Mouse (Mus musculus): ENCODE data around the gene Raet1e. TPM values are rescaled to one million over a fixed set of nuclear protein-coding genes. Genes with fewer than 3 reads are reported as not detected.

Gene Raet1e
- 1.2 TPM for polyA plus RNA-seq (2014; fragmentation: Illumina TruSeq; extraction: RNeasy Lipid Tissue Mini Kit (QIAGEN cat#74804); ENCODE audit: low replicate concordance)

DNA sequence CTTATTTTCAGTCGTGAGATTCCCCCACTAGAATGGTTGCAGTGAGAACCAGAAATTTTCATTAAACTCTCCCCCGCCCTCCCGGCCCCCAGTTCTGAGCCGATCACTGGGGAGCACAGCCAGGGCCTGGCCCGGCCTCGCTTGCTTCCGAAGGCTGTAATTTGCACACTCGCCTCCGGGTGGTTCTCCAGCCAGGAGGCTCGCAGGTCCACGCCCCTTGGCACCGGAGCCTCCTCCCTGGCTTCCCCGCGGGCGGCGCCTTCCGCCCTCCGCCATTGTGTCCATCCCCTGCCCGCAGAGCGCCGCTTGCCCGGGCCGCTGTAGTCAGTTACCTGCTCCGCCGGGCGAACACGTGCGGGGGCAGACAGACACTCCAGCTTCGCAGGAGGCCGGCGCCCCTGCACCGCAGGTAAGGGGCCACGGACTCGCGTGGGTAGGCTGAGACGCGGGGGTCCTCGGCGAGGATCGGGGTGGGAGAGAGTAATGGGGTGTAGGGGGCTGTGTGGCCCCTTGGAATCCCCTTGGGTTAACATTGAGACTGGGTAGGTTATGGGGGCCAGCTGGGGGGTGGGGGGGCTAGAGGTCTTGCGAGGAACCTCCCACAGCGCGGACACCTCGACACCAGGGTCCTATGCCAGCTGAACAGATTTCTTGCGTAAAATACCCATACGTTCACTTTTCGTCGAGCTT is at the start of gene Raet1e, which contains the start of gene H60b:
TSS of gene Raet1e (plus strand) at position 260 of the 690 bp plus-strand sequence.
TSS of gene H60b (plus strand) at position 277 of the 690 bp plus-strand sequence.

DNA sequence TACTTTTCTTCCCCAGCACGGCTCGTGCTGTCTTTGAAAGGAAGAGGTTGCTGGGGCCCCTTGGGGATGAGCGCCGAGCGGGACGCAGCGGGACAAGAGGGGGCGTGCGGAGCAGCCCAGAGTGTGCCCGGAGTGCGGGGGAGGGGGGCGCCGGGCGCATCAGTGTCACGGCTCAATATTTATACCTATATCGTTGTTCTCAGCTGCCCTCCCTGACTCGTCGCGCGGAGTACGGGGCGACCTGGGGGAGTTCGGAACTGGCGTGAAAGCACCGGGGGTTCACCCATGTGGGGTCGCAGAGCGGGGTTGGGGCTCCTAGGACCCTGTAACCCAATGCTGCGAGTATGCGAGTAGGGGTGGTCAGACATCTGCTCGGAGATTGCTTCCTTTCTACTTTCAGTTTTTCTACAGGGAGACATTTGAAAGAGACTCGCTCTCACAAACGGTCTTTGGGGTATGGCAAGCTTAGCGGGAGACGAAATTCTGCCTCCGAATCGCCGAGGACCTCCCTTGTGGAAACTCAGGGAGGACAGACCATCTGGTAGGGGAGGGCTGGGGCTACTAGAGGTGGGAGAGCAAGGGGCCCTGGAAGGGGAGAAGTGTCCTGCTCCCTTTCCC is 9.2 kb upstream of the Raet1e start, which contains the start of gene E030030I06Rik:
TSS of gene E030030I06Rik (minus strand) at position 198 of the 618 bp plus-strand sequence.

DNA sequence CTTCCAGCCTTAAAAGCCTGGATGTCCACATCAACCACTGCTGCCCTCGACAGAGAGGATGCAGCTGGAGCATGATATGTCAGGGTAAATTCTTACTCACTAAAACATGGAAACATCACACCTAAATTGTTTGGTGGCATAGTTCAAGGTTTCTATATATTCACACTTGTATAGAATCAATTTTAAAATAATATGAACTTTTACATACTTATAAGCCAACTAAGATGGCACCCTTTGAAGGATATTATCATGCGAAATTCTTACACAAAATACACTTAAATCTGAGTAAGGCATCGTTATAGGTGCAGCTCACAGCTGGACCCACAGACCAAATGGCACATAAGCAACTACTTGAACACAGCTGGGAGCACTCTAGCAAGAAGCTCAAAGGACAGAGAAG is 201.9 kb downstream of the Raet1e start, which contains the start of gene Raet1d:
TSS of gene Raet1d (plus strand) at position 301 of the 400 bp plus-strand sequence.

Other genes starting within 250 kb of the Raet1e start
- not detected for gene 4930444G20Rik, start 90.5 kb upstream of the Raet1e start, polyA plus RNA-seq (2014; fragmentation: Illumina TruSeq; extraction: RNeasy Lipid Tissue Mini Kit (QIAGEN cat#74804); ENCODE audit: low replicate concordance)
- gene E030030I06Rik, start 9.3 kb upstream of the Raet1e start, polyA plus RNA-seq (2014; fragmentation: Illumina TruSeq; extraction: RNeasy Lipid Tissue Mini Kit (QIAGEN cat#74804); ENCODE audit: low replicate concordance) = 0.97 TPM
- gene H60b, start within 50 bp of the Raet1e start, polyA plus RNA-seq (2014; fragmentation: Illumina TruSeq; extraction: RNeasy Lipid Tissue Mini Kit (QIAGEN cat#74804); ENCODE audit: low replicate concordance) = not detected
- 0.33 TPM for gene Raet1d, start 202.0 kb downstream of the Raet1e start, polyA plus RNA-seq (2014; fragmentation: Illumina TruSeq; extraction: RNeasy Lipid Tissue Mini Kit (QIAGEN cat#74804); ENCODE audit: low replicate concordance)